Mouse (Mus musculus): ENCODE measurements around the gene Gm6502. TPM values are rescaled to one million over a fixed set of nuclear protein-coding genes. Genes with fewer than 3 reads are reported as not detected.
"Not testable (repeated sequence)": the region's sequence is repeated elsewhere in the genome, so short reads cannot be mapped to it uniquely, and the experiment has no call there.

Gm6502 gene
- polyA plus RNA-seq (2016; fragmentation: Nextera tagmentation; extraction: Ambion mirVana), result not detected in 2 replicates

- H3K27me3 ChIP-seq; H3K9me3 ChIP-seq; H3K9ac ChIP-seq; H3K36me3 ChIP-seq; H3K4me1 ChIP-seq; H3K4me3 ChIP-seq; ATAC-seq (ENCODE audit: insufficient number of reproducible peaks, insufficient read depth, low FRiP score, low TSS enrichment); H3K27ac ChIP-seq; H3K4me2 ChIP-seq (replicated peaks): not testable (repeated sequence)
- WGBS, result no CpG with 5 or more reads among the region's 2 CpGs
These were observed at the start of gene Gm6502 for GRCm38 (mm10) chr5:94314135-94314534. Gene Gm6502, plus strand, starts transcription at chr5:94314435.

GRCm38 (mm10) chr5:94306696-94307095 lies 7.5 kb upstream of the Gm6502 start, which contains the start of gene A430089I19Rik:
Gene A430089I19Rik, minus strand, starts transcription at chr5:94306796.
- H3K9ac ChIP-seq; H3K4me2 ChIP-seq (replicated peaks); H3K27me3 ChIP-seq; H3K9me3 ChIP-seq; H3K4me1 ChIP-seq; H3K27ac ChIP-seq; ATAC-seq (ENCODE audit: insufficient number of reproducible peaks, insufficient read depth, low FRiP score, low TSS enrichment); H3K4me3 ChIP-seq; H3K36me3 ChIP-seq: not testable (repeated sequence)
- 86% methylated on average over 1 of the region's 1 CpGs for WGBS

GRCm38 (mm10) chr5:94339449-94339848 lies 25.2 kb downstream of the Gm6502 start, which contains the start of gene AA792892:
Gene AA792892, plus strand, starts transcription at chr5:94339749.
- H3K4me1 ChIP-seq; H3K9ac ChIP-seq; H3K9me3 ChIP-seq; H3K27ac ChIP-seq; H3K4me3 ChIP-seq; H3K36me3 ChIP-seq; H3K27me3 ChIP-seq; H3K4me2 ChIP-seq (replicated peaks); ATAC-seq (ENCODE audit: insufficient number of reproducible peaks, insufficient read depth, low FRiP score, low TSS enrichment): not testable (repeated sequence)
- WGBS, result no CpG with 5 or more reads among the region's 2 CpGs

Other genes with a start within 250 kb of the Gm6502 start
- not detected in 2 replicates for gene BC061212, start 243.9 kb upstream of the Gm6502 start, polyA plus RNA-seq (2016; fragmentation: Nextera tagmentation; extraction: Ambion mirVana)
- gene Gm6351, start 238.1 kb upstream of the Gm6502 start, polyA plus RNA-seq (2016; fragmentation: Nextera tagmentation; extraction: Ambion mirVana), result not detected in 2 replicates
- not detected in 2 replicates for gene Gm3106, start 96.4 kb upstream of the Gm6502 start, polyA plus RNA-seq (2016; fragmentation: Nextera tagmentation; extraction: Ambion mirVana)
- gene A430089I19Rik, start 7.6 kb upstream of the Gm6502 start, polyA plus RNA-seq (2016; fragmentation: Nextera tagmentation; extraction: Ambion mirVana), result not detected in 2 replicates
- not detected in 2 replicates for gene AA792892, start 25.3 kb downstream of the Gm6502 start, polyA plus RNA-seq (2016; fragmentation: Nextera tagmentation; extraction: Ambion mirVana)
- not detected in 2 replicates for gene Gm7682, start 131.3 kb downstream of the Gm6502 start, polyA plus RNA-seq (2016; fragmentation: Nextera tagmentation; extraction: Ambion mirVana)
- gene Gm3139, start 211.9 kb downstream of the Gm6502 start, polyA plus RNA-seq (2016; fragmentation: Nextera tagmentation; extraction: Ambion mirVana), result not detected in 2 replicates

Measured in embryonic facial prominence, embryonic 12.5 days (tissue).